Mouse (Mus musculus) limb, embryonic 11.5 days (tissue): ENCODE data around the gene Smurf2. TPM values are rescaled to one million over a fixed set of nuclear protein-coding genes. Genes with fewer than 3 reads are reported as not detected.

ENCODE experiments used
- ATAC-seq: fragments of 200-750 bp; cut with Nextera tagmentation; 2 replicates; pipeline ENCODE4 v1.8.0; 2017; ENCODE audit warnings: low read depth; ENCODE audit not compliant: insufficient number of reproducible peaks, low FRiP score, low TSS enrichment
- DNase-seq: peaks from one replicate; pipeline ENCODE4 v3.0.0-alpha.2; 2015; ENCODE audit warnings: low spot score
- H3K27ac ChIP-seq: fragments of 300-500 bp; sonication (generic); replicated peaks from 2 replicates; pipeline ENCODE4 v1.5.1; 2014; ENCODE audit warnings: low read depth, mild to moderate bottlenecking, low read length
- H3K27me3 ChIP-seq: fragments of 300-500 bp; sonication (generic); 2 replicates; pipeline ENCODE4 v1.6.1; 2014; ENCODE audit warnings: mild to moderate bottlenecking, low read length, mixed read lengths; ENCODE audit not compliant: control insufficient read depth, insufficient read depth
- H3K36me3 ChIP-seq: fragments of 300-500 bp; sonication (generic); 2 replicates; pipeline ENCODE4 v1.6.1; 2014; ENCODE audit warnings: mild to moderate bottlenecking, low read length, moderate library complexity, mixed read lengths; ENCODE audit not compliant: control insufficient read depth, insufficient read depth
- H3K4me1 ChIP-seq: fragments of 300-500 bp; sonication (generic); 2 replicates; pipeline ENCODE4 v1.6.1; 2014; ENCODE audit warnings: low read length, mixed read lengths; ENCODE audit not compliant: control insufficient read depth, insufficient read depth
- H3K4me2 ChIP-seq: fragments of 300-500 bp; sonication (generic); 2 replicates; pipeline ENCODE4 v1.6.1; 2014; ENCODE audit warnings: low read depth, mild to moderate bottlenecking, moderate library complexity; ENCODE audit not compliant: severe bottlenecking
- H3K4me3 ChIP-seq: fragments of 300-500 bp; sonication (generic); 2 replicates; pipeline ENCODE4 v1.5.1; 2014; ENCODE audit warnings: low read depth, low read length
- H3K9ac ChIP-seq: fragments of 300-500 bp; sonication (generic); 2 replicates; pipeline ENCODE4 v1.6.1; 2014; ENCODE audit warnings: mild to moderate bottlenecking, low read length
- H3K9me3 ChIP-seq: fragments of 300-500 bp; sonication (generic); 2 replicates; pipeline ENCODE4 v1.6.1; 2016; ENCODE audit warnings: low read length; ENCODE audit not compliant: control insufficient read depth
- WGBS: fragments of 180-500 bp; shearing (Covaris S2); extraction: QIAGEN DNeasy Blood & Tissue Kit; methylation state at CpG from one replicate; pipeline ENCODE4 v1.1.7; 2014; 5-methylcytosine and 5-hydroxymethylcytosine counted together
- polyA plus RNA-seq: library from polyadenylated mRNA; unstranded; fragments of >200 nt; fragmentation: Nextera tagmentation; extraction: Ambion mirVana; gene quantifications from 2 replicates; pipeline ENCODE4 v1.2.1, GENCODE M21; 2014

Smurf2 gene
- polyA plus RNA-seq, 1 experiment from 2014 or later = 21.2 TPM

DNA sequence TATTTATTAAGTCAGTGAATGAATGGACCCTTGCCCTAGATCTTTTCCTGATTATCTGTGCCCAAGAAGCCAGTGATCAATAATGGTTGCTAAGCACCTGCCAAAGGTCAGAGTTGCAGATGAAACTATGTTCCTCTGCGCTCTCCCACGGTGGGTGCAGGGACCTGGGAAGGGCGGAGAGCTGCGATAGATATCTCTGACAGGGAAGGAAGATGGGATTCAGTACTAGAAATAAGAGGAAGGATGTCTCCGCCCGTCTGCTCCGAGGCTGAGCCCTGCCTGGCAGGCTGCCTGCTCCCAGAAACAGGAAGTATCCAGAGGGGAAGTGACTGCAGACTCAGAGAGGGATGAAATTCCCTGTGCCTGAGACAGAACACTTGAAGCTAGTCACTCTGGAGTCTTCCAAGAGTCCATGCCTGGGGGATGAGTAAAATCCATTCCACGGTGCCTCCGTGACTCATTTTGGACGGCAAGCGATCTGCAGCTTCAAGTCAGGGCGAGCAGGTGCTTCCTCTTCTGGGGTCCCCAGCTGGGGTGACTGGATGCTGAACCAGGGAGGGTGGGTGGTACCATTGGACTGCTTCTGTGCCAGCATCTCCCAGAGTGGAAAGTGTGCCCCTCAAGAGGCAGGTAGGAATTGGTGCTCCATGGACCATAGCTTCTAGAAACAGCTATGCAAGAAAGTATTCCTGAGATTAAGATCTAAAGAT is 36.9 kb upstream of the Smurf2 start:
- H3K4me3 ChIP-seq = no peak overlapping the region
- 90% methylated on average over 12 of the region's 12 CpGs for WGBS

GRCm38 (mm10) chr11:106954566-106954965 is 34.1 kb upstream of the Smurf2 start:
- Histone ChIP-seq H3K4me3 (no peak overlapping the region), H3K4me1 (no peaks in the 10 kb centered on the region), H3K9ac (no peak overlapping the region), H3K27ac (no peak overlapping the region), H3K27me3 (no peaks in the 10 kb centered on the region), H3K9me3 (no peaks in the 10 kb centered on the region), H3K4me2 (no peak overlapping the region), H3K36me3 (no peaks in the 10 kb centered on the region)
- 71% methylated on average over 8 of the region's 8 CpGs for WGBS
- ATAC-seq (no peak), DNase-seq (no peak)

More for the DNA sequence above, 36.9 kb upstream of the Smurf2 start:
- Histone ChIP-seq H3K9ac (no peak overlapping the region), H3K27ac (no peak overlapping the region), H3K9me3 (no peaks in the 10 kb centered on the region), H3K36me3 (no peaks in the 10 kb centered on the region), H3K27me3 (no peaks in the 10 kb centered on the region), H3K4me1 (no peaks in the 10 kb centered on the region), H3K4me2 (no peak overlapping the region)
- DNase-seq (no peak), ATAC-seq (no peak)

DNA sequence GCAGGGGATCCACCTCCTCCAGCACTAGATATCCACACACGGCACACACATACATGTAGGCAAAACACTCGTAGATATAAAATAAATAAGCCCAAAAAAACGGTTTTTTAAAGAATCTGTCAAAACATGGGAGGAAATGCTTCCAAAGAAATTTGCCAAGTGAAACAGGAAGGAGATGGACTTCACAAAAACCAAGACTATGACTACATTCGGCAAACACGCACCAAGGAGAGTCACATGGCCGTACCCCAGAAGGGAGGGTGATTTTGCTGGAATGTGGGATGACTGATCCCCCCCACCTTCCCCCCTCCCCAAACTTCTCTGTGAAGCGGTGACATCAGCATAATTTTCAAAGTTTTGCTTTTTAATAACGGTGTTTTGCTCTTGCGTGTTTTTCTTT is 33.6 kb upstream of the Smurf2 start:
- Histone ChIP-seq H3K9me3 (no peaks in the 10 kb centered on the region), H3K27me3 (no peaks in the 10 kb centered on the region), H3K36me3 (no peaks in the 10 kb centered on the region), H3K9ac (no peak overlapping the region), H3K4me3 (no peak overlapping the region), H3K4me1 (no peaks in the 10 kb centered on the region), H3K27ac (no peak overlapping the region), H3K4me2 (no peak overlapping the region)
- WGBS = 81% methylated on average over 9 of the region's 9 CpGs
- no peak for DNase-seq
- no peak for ATAC-seq

DNA sequence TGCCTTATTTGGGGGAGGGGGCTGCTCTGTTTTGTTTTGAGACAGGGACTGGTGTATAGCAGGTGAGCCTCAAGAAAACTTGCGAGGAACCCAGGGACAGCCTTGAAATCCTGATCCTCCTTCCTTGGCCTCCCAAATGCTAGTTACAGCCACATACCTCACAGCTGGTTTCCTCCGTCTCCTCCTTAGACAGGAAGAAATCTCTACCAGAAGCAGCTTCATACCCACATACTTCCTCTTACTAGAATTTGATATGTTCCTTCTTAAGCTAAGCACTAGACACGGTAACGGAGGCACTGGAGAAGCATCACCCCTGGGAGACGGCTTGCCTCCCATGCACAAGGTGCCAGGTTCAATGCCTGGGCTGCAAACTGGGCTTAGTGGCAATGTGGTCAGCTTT is 16.8 kb upstream of the Smurf2 start:
- DNase-seq (no peak), ATAC-seq (no peak)
- no peak overlapping the region for H3K4me2 ChIP-seq
- no peak overlapping the region for H3K4me3 ChIP-seq
- no peaks in the 10 kb centered on the region for H3K36me3 ChIP-seq
- H3K27me3 ChIP-seq = no peaks in the 10 kb centered on the region
- H3K9ac ChIP-seq = no peak overlapping the region
- WGBS = 81% methylated on average over 5 of the region's 5 CpGs
- H3K27ac ChIP-seq = no peak overlapping the region
- H3K4me1 ChIP-seq = no peaks in the 10 kb centered on the region
- no peaks in the 10 kb centered on the region for H3K9me3 ChIP-seq

DNA sequence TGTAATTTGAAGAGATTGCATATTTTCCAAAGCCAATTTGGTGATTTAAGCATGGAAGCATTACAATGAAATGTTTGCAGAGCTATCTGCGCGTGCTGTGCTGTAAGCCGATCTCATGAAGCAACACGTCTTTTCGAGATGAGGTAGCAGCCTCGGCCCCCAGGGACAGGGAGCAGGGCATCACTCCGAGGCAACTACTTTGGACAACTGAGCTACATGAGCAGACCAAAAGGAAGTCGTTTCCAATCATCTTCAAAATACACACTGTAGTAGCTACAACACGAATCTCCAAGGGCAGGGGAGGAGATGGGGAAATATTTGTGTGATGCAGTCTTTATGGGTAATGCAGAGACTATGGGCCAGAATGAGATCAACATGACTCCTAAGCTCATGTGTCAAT is 9.9 kb upstream of the Smurf2 start:
- no peak for ATAC-seq
- no peak overlapping the region for H3K4me2 ChIP-seq
- no peak overlapping the region for H3K9ac ChIP-seq
- no peaks in the 10 kb centered on the region for H3K9me3 ChIP-seq
- no peaks in the 10 kb centered on the region for H3K4me1 ChIP-seq
- no peak for DNase-seq
- H3K4me3 ChIP-seq = no peak overlapping the region
- no peak overlapping the region for H3K27ac ChIP-seq
- no peaks in the 10 kb centered on the region for H3K27me3 ChIP-seq
- WGBS = 82% methylated on average over 9 of the region's 9 CpGs
- no peaks in the 10 kb centered on the region for H3K36me3 ChIP-seq

DNA sequence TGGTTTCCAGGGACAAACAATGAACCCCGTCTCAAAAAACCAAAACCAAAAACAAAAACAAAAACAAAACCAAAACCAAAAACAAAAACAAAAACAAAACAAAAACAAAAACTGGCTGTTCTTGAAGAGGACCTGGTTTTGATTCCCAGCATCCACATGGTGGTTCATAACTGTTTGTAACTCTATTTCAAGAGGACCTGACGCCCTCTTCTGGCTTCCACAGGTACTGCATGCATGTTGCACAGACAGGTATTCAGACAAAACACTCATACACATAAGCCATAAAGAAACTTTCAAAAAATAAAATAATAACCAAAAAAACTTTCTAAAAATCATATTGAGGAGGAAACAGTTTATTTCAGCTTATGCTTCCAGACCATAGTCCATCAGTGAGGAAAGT is 8.4 kb upstream of the Smurf2 start:
- Histone ChIP-seq H3K27ac (no peak overlapping the region), H3K4me1 (no peaks in the 10 kb centered on the region), H3K4me3 (no peak overlapping the region), H3K27me3 (no peaks in the 10 kb centered on the region), H3K9ac (no peak overlapping the region), H3K9me3 (no peaks in the 10 kb centered on the region), H3K36me3 (no peaks in the 10 kb centered on the region), H3K4me2 (no peak overlapping the region)
- ATAC-seq = no peak
- no peak for DNase-seq
- 59% methylated on average over 2 of the region's 2 CpGs for WGBS

DNA sequence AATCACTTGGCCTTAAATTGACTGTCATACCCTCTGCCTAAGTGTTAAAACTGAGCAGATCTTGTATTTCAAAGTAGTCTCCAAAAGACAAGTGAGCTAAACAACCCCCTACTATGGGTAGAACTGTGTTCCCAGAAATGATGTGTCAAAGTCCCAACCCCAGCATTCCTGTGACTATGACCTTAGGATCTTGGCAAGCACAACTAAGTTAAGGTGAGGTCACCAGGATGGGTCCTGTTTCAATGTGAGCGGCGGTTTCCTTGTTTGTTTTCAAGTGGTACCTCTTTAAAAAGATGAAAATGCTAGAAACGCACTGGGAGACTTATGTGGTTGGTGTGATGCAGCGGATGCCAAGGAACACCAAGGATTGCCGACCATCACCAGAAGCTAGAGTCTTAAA is 7.4 kb upstream of the Smurf2 start:
- Histone ChIP-seq H3K27me3 (no peaks in the 10 kb centered on the region), H3K27ac (no peak overlapping the region), H3K4me2 (no peak overlapping the region), H3K4me3 (no peak overlapping the region), H3K9me3 (no peaks in the 10 kb centered on the region), H3K9ac (no peak overlapping the region), H3K4me1 (no peaks in the 10 kb centered on the region), H3K36me3 (no peaks in the 10 kb centered on the region)
- ATAC-seq = no peak
- 91% methylated on average over 5 of the region's 5 CpGs for WGBS
- no peak for DNase-seq

- Histone ChIP-seq H3K9ac (no peak overlapping the region), H3K4me3 (no peak overlapping the region), H3K4me2 (no peak overlapping the region), H3K27ac (no peak overlapping the region), H3K36me3 (no peaks in the 10 kb centered on the region), H3K27me3 (no peaks in the 10 kb centered on the region), H3K9me3 (no peaks in the 10 kb centered on the region), H3K4me1 (no peaks in the 10 kb centered on the region)
- WGBS = 93% methylated on average over 5 of the region's 5 CpGs
- DNase-seq (no peak), ATAC-seq (no peak)
Observed at GRCm38 (mm10) chr11:106927226-106927625, 6.7 kb upstream of the Smurf2 start.

DNA sequence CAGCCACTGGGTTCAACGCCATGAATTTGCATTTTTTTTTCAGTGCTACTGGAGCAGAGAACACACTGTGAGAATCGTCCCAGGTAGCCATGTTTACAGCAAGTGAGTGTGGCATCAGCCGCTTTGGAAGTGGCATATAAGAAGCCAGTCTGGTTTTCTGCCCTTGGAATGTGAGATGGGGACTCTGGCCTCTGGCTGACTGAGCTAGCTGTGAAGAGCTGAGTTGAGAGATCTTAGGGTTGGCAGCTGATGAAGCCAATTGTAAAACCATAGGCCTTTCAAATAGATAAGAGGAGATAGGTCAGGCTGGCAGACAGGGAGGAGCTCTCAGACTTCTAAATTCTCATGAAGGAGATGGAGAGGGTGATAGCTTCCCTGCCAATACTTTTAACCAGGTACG is 6.2 kb upstream of the Smurf2 start:
- Histone ChIP-seq H3K4me3 (no peak overlapping the region), H3K4me1 (no peaks in the 10 kb centered on the region), H3K36me3 (no peaks in the 10 kb centered on the region), H3K9me3 (no peaks in the 10 kb centered on the region), H3K9ac (no peak overlapping the region), H3K4me2 (no peak overlapping the region), H3K27ac (no peak overlapping the region), H3K27me3 (no peaks in the 10 kb centered on the region)
- WGBS = 77% methylated on average over 4 of the region's 4 CpGs
- no peak for ATAC-seq
- no peak for DNase-seq
